ENCODE assay signal across 11 mouse cellular contexts in genomic region chr16:44555791-44556709, GRCm38 (mm10). TPM values are rescaled to one million over a fixed set of nuclear protein-coding genes. Genes with fewer than 3 reads are reported as not detected.
DNase-seq lines count a peak whose midpoint lies in the region; ATAC-seq and TF ChIP-seq lines count a peak whose summit lies in the region.
"Had no signal": no experiment of that assay in that cellular context is flagged by ENCODE, and none has a peak within 500 bp of the region (broad histone marks: within the 10 kb centered on the region; RNA-seq: fewer than 3 reads in every experiment).

No protein-coding gene starts in this region.

- H3K4me1 ChIP-seq in heart, embryonic 16.5 days (ENCODE audit: control insufficient read depth, insufficient read depth, low read length) = 0 out of 2 replicates have a peak, but pooled peaks cover 3% of the 10 kb centered on the region
- H3K4me1 ChIP-seq in heart, adult 2 months (ENCODE audit: control insufficient read depth, insufficient read depth, low read length) = peaks cover 2% of the 10 kb centered on the region
- peaks cover 62% of the 10 kb centered on the region for H3K4me1 ChIP-seq in embryonic facial prominence, embryonic 12.5 days
- peaks cover 8% of the 10 kb centered on the region for H3K4me1 ChIP-seq in hindbrain, embryonic 11.5 days (replicated peaks; ENCODE audit: control insufficient read depth, insufficient read depth, low read length)
- peaks cover 31% of the 10 kb centered on the region for H3K4me1 ChIP-seq in midbrain, embryonic 15.5 days

- H3K4me3 ChIP-seq in heart, embryonic 16.5 days (ENCODE audit: low read length) = peak overlapping the region; percentile 82
- no peak overlapping the region for H3K4me3 ChIP-seq in heart, adult 2 months
- H3K4me3 ChIP-seq in embryonic facial prominence, embryonic 12.5 days = peak overlapping the region; percentile 96
- peak overlapping the region; percentile 93 for H3K4me3 ChIP-seq in hindbrain, embryonic 11.5 days (ENCODE audit: low read depth, low read length)
- peak overlapping the region; percentile 68 for H3K4me3 ChIP-seq in midbrain, embryonic 15.5 days

- TF ChIP-seq CTCF in heart, adult 2 months (IDR thresholded peaks at IDR 0.05) = no peak

- H3K79me2 ChIP-seq in heart, adult 2 months (replicated peaks; ENCODE audit: control insufficient read depth, insufficient read depth, low read length) = 0 out of 2 replicates have a peak, but pooled peaks cover 2% of the 10 kb centered on the region

- intact Hi-C loops in heart, adult 2 months (cut with DNase I) = loop anchor here (5.0 kb wide), 3 partner anchors 49 to 86 kb away; no protein-coding TSS in a partner anchor

- no peaks in the 10 kb centered on the region for H3K36me3 ChIP-seq in heart, embryonic 16.5 days (ENCODE audit: control insufficient read depth, insufficient read depth)
- H3K36me3 ChIP-seq in heart, adult 2 months (ENCODE audit: control insufficient read depth, insufficient read depth, low read length) = 0 out of 2 replicates have a peak, but pooled peaks cover 2% of the 10 kb centered on the region
- no peaks in the 10 kb centered on the region for H3K36me3 ChIP-seq in embryonic facial prominence, embryonic 12.5 days
- H3K36me3 ChIP-seq in hindbrain, embryonic 11.5 days (ENCODE audit: control insufficient read depth, insufficient read depth, low read length) = no peaks in the 10 kb centered on the region
- no peaks in the 10 kb centered on the region for H3K36me3 ChIP-seq in midbrain, embryonic 15.5 days (replicated peaks)
- H3K36me3 ChIP-seq: G1E had no signal

- H3K4me2 ChIP-seq in heart, embryonic 16.5 days (ENCODE audit: low read depth, low read length) = peak overlapping the region; percentile 83
- peak overlapping the region; percentile 59 for H3K4me2 ChIP-seq in embryonic facial prominence, embryonic 12.5 days (replicated peaks)
- H3K4me2 ChIP-seq in hindbrain, embryonic 11.5 days (replicated peaks; ENCODE audit: low read depth, low read length) = peak overlapping the region; percentile 71
- peak overlapping the region; percentile 87 for H3K4me2 ChIP-seq in midbrain, embryonic 15.5 days

- WGBS in heart, embryonic 16.5 days = 73% methylated on average over 9 of the region's 9 CpGs
- WGBS in heart, adult 2 months = 83% methylated on average over 9 of the region's 9 CpGs
- WGBS in embryonic facial prominence, embryonic 12.5 days = 51% methylated on average over 9 of the region's 9 CpGs
- 28% methylated on average over 9 of the region's 9 CpGs for WGBS in hindbrain, embryonic 11.5 days
- 35% methylated on average over 9 of the region's 9 CpGs for WGBS in midbrain, embryonic 15.5 days

- no peak for TF ChIP-seq EP300 in heart, adult 2 months (IDR thresholded peaks at IDR 0.05; ENCODE audit: insufficient read depth, low read depth, low read length)

- no peak overlapping the region for H3K27ac ChIP-seq in heart, embryonic 16.5 days (ENCODE audit: low read length)
- H3K27ac ChIP-seq in heart, adult 2 months = no peak overlapping the region
- 0 out of 2 replicates have a peak overlapping the region, but pooled peaks have one; percentile 96 for H3K27ac ChIP-seq in embryonic facial prominence, embryonic 12.5 days
- H3K27ac ChIP-seq in hindbrain, embryonic 11.5 days (ENCODE audit: low read depth, low read length) = peak overlapping the region; percentile 94
- H3K27ac ChIP-seq in midbrain, embryonic 15.5 days = peak overlapping the region; percentile 10; the same call in 1 of the 2 replicates
- H3K27ac ChIP-seq: macrophage had no signal

- no peak for ATAC-seq in heart, embryonic 16.5 days (replicated peaks; ENCODE audit: extremely low read depth, insufficient read depth, low FRiP score)
- no peak for ATAC-seq in embryonic facial prominence, embryonic 12.5 days (ENCODE audit: insufficient number of reproducible peaks, insufficient read depth, low FRiP score, low TSS enrichment)
- peak; percentile 20; the same call in 1 of the 2 replicates for ATAC-seq in hindbrain, embryonic 11.5 days (ENCODE audit: low FRiP score)
- no peak for ATAC-seq in midbrain, embryonic 15.5 days (replicated peaks)

- H3K27me3 ChIP-seq in heart, embryonic 16.5 days (ENCODE audit: control insufficient read depth, insufficient read depth, low read length) = no peaks in the 10 kb centered on the region; the same call in none of the 2 replicates
- H3K27me3 ChIP-seq in heart, adult 2 months (ENCODE audit: control insufficient read depth, insufficient read depth, low read length) = no peaks in the 10 kb centered on the region
- no peaks in the 10 kb centered on the region for H3K27me3 ChIP-seq in embryonic facial prominence, embryonic 12.5 days
- no peaks in the 10 kb centered on the region for H3K27me3 ChIP-seq in hindbrain, embryonic 11.5 days (ENCODE audit: control insufficient read depth, insufficient read depth, low read length)
- no peaks in the 10 kb centered on the region for H3K27me3 ChIP-seq in midbrain, embryonic 15.5 days (replicated peaks)

- no peak for TF ChIP-seq POLR2A in heart, adult 2 months (IDR thresholded peaks at IDR 0.05; ENCODE audit: insufficient read depth, low read depth, low read length)

- 0 out of 2 replicates have a peak, but pooled peaks cover 3% of the 10 kb centered on the region for H3K9me3 ChIP-seq in heart, embryonic 16.5 days (replicated peaks; ENCODE audit: control insufficient read depth, low read length)
- H3K9me3 ChIP-seq in embryonic facial prominence, embryonic 12.5 days = no peaks in the 10 kb centered on the region
- no peaks in the 10 kb centered on the region for H3K9me3 ChIP-seq in hindbrain, embryonic 11.5 days (ENCODE audit: control insufficient read depth, low read length)
- no peaks in the 10 kb centered on the region for H3K9me3 ChIP-seq in midbrain, embryonic 15.5 days
- H3K9me3 ChIP-seq: G1E had no signal

- DNase-seq in heart, adult 2 months = no peak
- DNase-seq in hindbrain, embryonic 11.5 days (ENCODE audit: low spot score) = no peak
- DNase-seq in thymus, adult 18-20 months = no peak
- no peak for DNase-seq in ovary, postnatal 10 days (ENCODE audit: low spot score)
- DNase-seq in layer of hippocampus, postnatal 10 days (ENCODE audit: low spot score in 2 of 2) = no peak
- DNase-seq: spleen, adult 18-20 months had no signal

- no peak overlapping the region for H3K9ac ChIP-seq in heart, embryonic 16.5 days (ENCODE audit: low read length)
- no peak overlapping the region for H3K9ac ChIP-seq in heart, adult 2 months (ENCODE audit: low read depth, low read length)
- peak overlapping the region; percentile 99; the same call in 1 of the 2 replicates for H3K9ac ChIP-seq in embryonic facial prominence, embryonic 12.5 days
- H3K9ac ChIP-seq in hindbrain, embryonic 11.5 days (ENCODE audit: low read depth, low read length) = peak overlapping the region; percentile 99
- no peak overlapping the region for H3K9ac ChIP-seq in midbrain, embryonic 15.5 days

RNA-seq across cellular contexts. Expression of gene Boc, which starts 2.6 kb away (rescaled TPM):
- polyA plus RNA-seq in heart, embryonic 16.5 days (2015; fragmentation: Nextera tagmentation; extraction: Ambion mirVana) = 8.3 and 9.2 TPM in 2 replicates
- total RNA-seq in heart, adult 2 months (2021) = 1 to 10 TPM; 3.5 to 4.2 TPM
- 4.4 and 5.6 TPM in 2 replicates for polyA plus RNA-seq in heart, adult 2 months (2012; rRNA removed)
- 37.1 and 37.3 TPM in 2 replicates for polyA plus RNA-seq in embryonic facial prominence, embryonic 12.5 days (2016; fragmentation: Nextera tagmentation; extraction: Ambion mirVana)
- 34.3 and 41.7 TPM in 2 replicates for polyA plus RNA-seq in hindbrain, embryonic 11.5 days (2014; fragmentation: Nextera tagmentation; extraction: Ambion mirVana)
- polyA plus RNA-seq in midbrain, embryonic 15.5 days (2015; fragmentation: Nextera tagmentation; extraction: Ambion mirVana) = 11.7 and 15.8 TPM in 2 replicates
- 10 to 100 TPM; 10.8 to 11.3 TPM for total RNA-seq in layer of hippocampus, postnatal 10 days (2021)
- total RNA-seq: G1E had no signal
- polyA plus RNA-seq: G1E had no signal

Comparison
In these comparisons a context has a peak if more than half of its experiments do, and no peak if none do; other contexts are left out.
1. H3K27ac ChIP-seq: peak in embryonic facial prominence, embryonic 12.5 days (single experiment), hindbrain, embryonic 11.5 days (single experiment) and midbrain, embryonic 15.5 days (single experiment); none in heart, embryonic 16.5 days (single experiment) and heart, adult 2 months (single experiment).
2. H3K9ac ChIP-seq: peak in embryonic facial prominence, embryonic 12.5 days (single experiment) and hindbrain, embryonic 11.5 days (single experiment); none in heart, embryonic 16.5 days (single experiment), heart, adult 2 months (single experiment) and midbrain, embryonic 15.5 days (single experiment).
3. Peak in every context shown above with its lines, with median percentiles within 50 percentile points of each other: H3K4me2 ChIP-seq.